Mouse (Mus musculus): Measurements from ENCODE around the gene Rhbdl1. TPM values are rescaled to one million over a fixed set of nuclear protein-coding genes. Genes with fewer than 3 reads are reported as not detected.

Gene Rhbdl1
- total and polyA plus RNA-seq, 3 experiments: 0.87 to 4.8 (median 3.1) TPM

GRCm38 (mm10) chr17:25837533-25837932, 438 bp upstream of the Rhbdl1 start:
- H3K27me3 ChIP-seq (ENCODE audit: insufficient read depth, low read length): no peaks in the 10 kb centered on the region
- H3K4me3 ChIP-seq (ENCODE audit: low read depth, low read length): no peak overlapping the region
- TF ChIP-seq POLR2AphosphoS5 (IDR thresholded peaks at IDR 0.05; ENCODE audit: insufficient replicate concordance, low read depth, low read length) (no peak; the same call in 1 of the 2 replicates), GATA2 (IDR thresholded peaks at IDR 0.05; ENCODE audit: borderline replicate concordance, low read depth, low read length) (no peak), CTCF (IDR thresholded peaks at IDR 0.05; ENCODE audit: low read depth, low read length) (no peak), GATA1 (IDR thresholded peaks at IDR 0.05; ENCODE audit: borderline replicate concordance, low read length) (no peak), TAL1 (conservative IDR thresholded peaks at IDR 0.05; ENCODE audit: low read depth, low read length) (no peak)
- DNase-seq (ENCODE audit: low spot score) (no peak), ATAC-seq (ENCODE audit: extremely low read depth, insufficient number of reproducible peaks, low FRiP score, poor library complexity, severe bottlenecking) (no peak)
- no peaks in the 10 kb centered on the region for H3K9me3 ChIP-seq (replicated peaks)
- peaks cover 88% of the 10 kb centered on the region for H3K36me3 ChIP-seq (replicated peaks)
- H3K4me1 ChIP-seq (ENCODE audit: insufficient read depth, low read depth, low read length): peaks cover 86% of the 10 kb centered on the region

- Histone ChIP-seq H3K4me3 (ENCODE audit: low read depth, low read length) (peak overlapping the region; percentile 5; the same call in 1 of the 2 replicates), H3K4me1 (ENCODE audit: insufficient read depth, low read depth, low read length) (peaks cover 83% of the 10 kb centered on the region), H3K36me3 (replicated peaks) (peaks cover 84% of the 10 kb centered on the region)
Measured at GRCm38 (mm10) chr17:25836397-25837075, 559 bp downstream of the Rhbdl1 start.

GRCm38 (mm10) chr17:25835816-25836215, 1.3 kb downstream of the Rhbdl1 start:
- Histone ChIP-seq H3K4me1 (ENCODE audit: insufficient read depth, low read depth, low read length) (peaks cover 83% of the 10 kb centered on the region), H3K36me3 (replicated peaks) (peaks cover 84% of the 10 kb centered on the region), H3K4me3 (ENCODE audit: low read depth, low read length) (peak overlapping the region; percentile 81; the same call in 1 of the 2 replicates), H3K27me3 (ENCODE audit: insufficient read depth, low read length) (no peaks in the 10 kb centered on the region), H3K9me3 (replicated peaks) (no peaks in the 10 kb centered on the region)
- TF ChIP-seq CTCF (IDR thresholded peaks at IDR 0.05; ENCODE audit: low read depth, low read length): no peak
- no peak for TF ChIP-seq GATA1 (IDR thresholded peaks at IDR 0.05; ENCODE audit: borderline replicate concordance, low read length)
- TF ChIP-seq POLR2AphosphoS5 (IDR thresholded peaks at IDR 0.05; ENCODE audit: insufficient replicate concordance, low read depth, low read length): no peak
- no peak for TF ChIP-seq TAL1 (conservative IDR thresholded peaks at IDR 0.05; ENCODE audit: low read depth, low read length)
- no peak for TF ChIP-seq GATA2 (IDR thresholded peaks at IDR 0.05; ENCODE audit: borderline replicate concordance, low read depth, low read length)
- DNase-seq (ENCODE audit: low spot score): no peak
- no peak for ATAC-seq (ENCODE audit: extremely low read depth, insufficient number of reproducible peaks, low FRiP score, poor library complexity, severe bottlenecking)

More at GRCm38 (mm10) chr17:25836397-25837075, 559 bp downstream of the Rhbdl1 start:
- Histone ChIP-seq H3K9me3 (replicated peaks) (no peaks in the 10 kb centered on the region), H3K27me3 (ENCODE audit: insufficient read depth, low read length) (no peaks in the 10 kb centered on the region)
- no peak for ATAC-seq (ENCODE audit: extremely low read depth, insufficient number of reproducible peaks, low FRiP score, poor library complexity, severe bottlenecking)
- no peak for DNase-seq (ENCODE audit: low spot score)
- TF ChIP-seq GATA2 (IDR thresholded peaks at IDR 0.05; ENCODE audit: borderline replicate concordance, low read depth, low read length) (no peak), GATA1 (IDR thresholded peaks at IDR 0.05; ENCODE audit: borderline replicate concordance, low read length) (no peak), TAL1 (conservative IDR thresholded peaks at IDR 0.05; ENCODE audit: low read depth, low read length) (no peak), CTCF (IDR thresholded peaks at IDR 0.05; ENCODE audit: low read depth, low read length) (no peak), POLR2AphosphoS5 (IDR thresholded peaks at IDR 0.05; ENCODE audit: insufficient replicate concordance, low read depth, low read length) (no peak)

- H3K36me3 ChIP-seq (replicated peaks): peaks cover 84% of the 10 kb centered on the region
- peak overlapping the region; percentile 81 for H3K4me3 ChIP-seq (ENCODE audit: low read depth, low read length)
- no peak for DNase-seq (ENCODE audit: low spot score)
- no peaks in the 10 kb centered on the region for H3K27me3 ChIP-seq (ENCODE audit: insufficient read depth, low read length)
- TF ChIP-seq GATA2 (IDR thresholded peaks at IDR 0.05; ENCODE audit: borderline replicate concordance, low read depth, low read length) (no peak), TAL1 (conservative IDR thresholded peaks at IDR 0.05; ENCODE audit: low read depth, low read length) (no peak), POLR2AphosphoS5 (IDR thresholded peaks at IDR 0.05; ENCODE audit: insufficient replicate concordance, low read depth, low read length) (no peak), CTCF (IDR thresholded peaks at IDR 0.05; ENCODE audit: low read depth, low read length) (no peak), GATA1 (IDR thresholded peaks at IDR 0.05; ENCODE audit: borderline replicate concordance, low read length) (no peak)
- H3K4me1 ChIP-seq (ENCODE audit: insufficient read depth, low read depth, low read length): peaks cover 83% of the 10 kb centered on the region
- ATAC-seq (ENCODE audit: extremely low read depth, insufficient number of reproducible peaks, low FRiP score, poor library complexity, severe bottlenecking): no peak
- no peaks in the 10 kb centered on the region for H3K9me3 ChIP-seq (replicated peaks)
Measured at GRCm38 (mm10) chr17:25835301-25835700, 1.8 kb downstream of the Rhbdl1 start.

GRCm38 (mm10) chr17:25834595-25835222, 2.4 kb downstream of the Rhbdl1 start:
- H3K4me1 ChIP-seq (ENCODE audit: insufficient read depth, low read depth, low read length): peaks cover 82% of the 10 kb centered on the region
- DNase-seq (ENCODE audit: low spot score) (no peak), ATAC-seq (ENCODE audit: extremely low read depth, insufficient number of reproducible peaks, low FRiP score, poor library complexity, severe bottlenecking) (no peak)
- no peak for TF ChIP-seq GATA2 (IDR thresholded peaks at IDR 0.05; ENCODE audit: borderline replicate concordance, low read depth, low read length)
- TF ChIP-seq TAL1 (conservative IDR thresholded peaks at IDR 0.05; ENCODE audit: low read depth, low read length): no peak
- no peak for TF ChIP-seq POLR2AphosphoS5 (IDR thresholded peaks at IDR 0.05; ENCODE audit: insufficient replicate concordance, low read depth, low read length)
- TF ChIP-seq GATA1 (IDR thresholded peaks at IDR 0.05; ENCODE audit: borderline replicate concordance, low read length): no peak
- no peak for TF ChIP-seq CTCF (IDR thresholded peaks at IDR 0.05; ENCODE audit: low read depth, low read length)
- peaks cover 84% of the 10 kb centered on the region for H3K36me3 ChIP-seq (replicated peaks)
- no peaks in the 10 kb centered on the region for H3K9me3 ChIP-seq (replicated peaks)
- H3K4me3 ChIP-seq (ENCODE audit: low read depth, low read length): peak overlapping the region; percentile 81
- no peaks in the 10 kb centered on the region for H3K27me3 ChIP-seq (ENCODE audit: insufficient read depth, low read length)

- H3K36me3 ChIP-seq (replicated peaks): peaks cover 84% of the 10 kb centered on the region
- TF ChIP-seq POLR2AphosphoS5 (IDR thresholded peaks at IDR 0.05; ENCODE audit: insufficient replicate concordance, low read depth, low read length) (no peak), TAL1 (conservative IDR thresholded peaks at IDR 0.05; ENCODE audit: low read depth, low read length) (no peak), GATA1 (IDR thresholded peaks at IDR 0.05; ENCODE audit: borderline replicate concordance, low read length) (no peak), GATA2 (IDR thresholded peaks at IDR 0.05; ENCODE audit: borderline replicate concordance, low read depth, low read length) (no peak), CTCF (IDR thresholded peaks at IDR 0.05; ENCODE audit: low read depth, low read length) (no peak)
- H3K4me3 ChIP-seq (ENCODE audit: low read depth, low read length): peak overlapping the region; percentile 81
- ATAC-seq (ENCODE audit: extremely low read depth, insufficient number of reproducible peaks, low FRiP score, poor library complexity, severe bottlenecking): no peak
- peaks cover 82% of the 10 kb centered on the region for H3K4me1 ChIP-seq (ENCODE audit: insufficient read depth, low read depth, low read length)
- no peaks in the 10 kb centered on the region for H3K27me3 ChIP-seq (ENCODE audit: insufficient read depth, low read length)
- no peaks in the 10 kb centered on the region for H3K9me3 ChIP-seq (replicated peaks)
- no peak for DNase-seq (ENCODE audit: low spot score)
Measured at GRCm38 (mm10) chr17:25833961-25834594, 3.0 kb downstream of the Rhbdl1 start.
